Mouse (Mus musculus) brain, embryonic 14.5 days (tissue): ENCODE measurements at regions not wholly inside any gene's neighbourhood (a gene's known extent, or its start where the extent isn't known, plus 50 kb on each side); places are given as distances from the start of the nearest gene placed in this dataset.

Experiments
- CTCF ChIP-seq: fragments of 200-500 bp; IDR thresholded peaks from 2 replicates; pipeline ENCODE4 v1.5.1; 2012; ENCODE audit warnings: inconsistent platforms, mild to moderate bottlenecking, moderate library complexity, borderline replicate concordance; ENCODE audit not compliant: insufficient read depth, insufficient read length; ENCODE audit errors: extremely low read depth
- POLR2A ChIP-seq: fragments of 200-500 bp; IDR thresholded peaks from 2 replicates; pipeline ENCODE4 v1.6.1; 2012; ENCODE audit warnings: mild to moderate bottlenecking, inconsistent platforms, borderline replicate concordance; ENCODE audit not compliant: poor library complexity, insufficient read depth, insufficient read length, severe bottlenecking; ENCODE audit errors: extremely low read depth

DNA sequence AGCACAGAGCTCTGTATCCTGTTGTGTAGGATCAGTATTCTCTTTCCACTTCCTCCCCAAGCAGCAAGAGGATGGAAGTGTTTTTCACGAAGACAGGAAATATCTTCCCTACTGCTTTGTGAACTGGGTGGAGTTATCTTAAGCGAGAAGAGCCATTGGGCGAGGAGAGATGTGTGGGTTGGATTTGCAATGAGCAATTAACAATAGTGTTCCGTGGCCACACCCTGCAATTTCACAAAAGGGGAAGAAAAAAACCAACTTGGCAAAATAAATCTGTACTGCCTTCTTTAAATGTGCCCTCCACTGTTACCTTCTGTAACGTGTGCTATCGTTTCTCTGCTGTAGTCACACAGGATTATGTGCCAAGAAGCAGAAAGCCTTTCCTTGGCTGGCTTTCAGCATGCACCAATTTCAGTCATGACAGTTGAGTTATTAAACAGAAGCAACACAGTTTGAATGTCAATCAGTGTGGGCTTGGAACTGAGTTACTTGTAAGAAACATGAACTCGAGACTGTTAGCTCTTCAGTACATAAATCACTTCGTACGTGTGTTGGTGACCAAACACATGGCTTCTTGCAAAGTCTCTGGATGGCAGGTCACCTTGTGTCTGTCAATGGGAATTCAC is 172.0 kb upstream of the Ankrd55 start:
- TF ChIP-seq CTCF (no peak), POLR2A (no peak)
